Mouse (Mus musculus): ENCODE data around the gene Rab20.

GRCm38 (mm10) chr8:11475876-11476275 is 2.6 kb downstream of the Rab20 start:
- no peak for TF ChIP-seq CTCF (IDR thresholded peaks at IDR 0.05; ENCODE audit: borderline replicate concordance, insufficient read depth, low read length)
- TF ChIP-seq POLR2A (IDR thresholded peaks at IDR 0.05; ENCODE audit: low read depth, low read length): no peak
